Mouse (Mus musculus): ENCODE measurements around the gene Fxyd4. TPM values are rescaled to one million over a fixed set of nuclear protein-coding genes. Genes with fewer than 3 reads are reported as not detected.

Fxyd4 gene
- total and polyA plus RNA-seq, 2 experiments, result 0.18 TPM; not detected in 1

DNA sequence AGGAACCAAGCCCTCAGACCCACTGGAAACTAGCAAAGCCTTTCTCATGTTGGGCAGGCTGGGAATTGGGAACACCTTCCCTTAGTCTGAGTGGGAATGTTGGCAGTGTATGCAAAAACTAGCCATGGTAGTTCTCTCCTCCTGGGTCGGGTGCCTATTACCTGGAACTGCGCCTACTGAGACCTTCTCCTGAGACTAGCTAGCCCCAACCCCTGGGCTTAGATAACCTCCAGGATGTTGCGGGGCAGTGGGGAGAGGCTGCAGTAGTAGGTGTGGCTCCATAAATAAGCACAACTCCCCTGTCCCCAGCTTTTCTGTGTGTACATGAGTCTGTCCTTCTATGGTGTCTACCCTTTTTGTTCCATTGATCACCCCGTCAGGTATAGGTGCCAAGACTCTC is 34.9 kb downstream of the Fxyd4 start:
- no peak for TF ChIP-seq POLR2A (IDR thresholded peaks at IDR 0.05; ENCODE audit: extremely low read depth, insufficient read depth, low read length)
- TF ChIP-seq CTCF (IDR thresholded peaks at IDR 0.05; ENCODE audit: low read depth, low read length), result no peak
- no peaks in the 10 kb centered on the region for H3K36me3 ChIP-seq (ENCODE audit: control insufficient read depth, insufficient read depth, low read length)
- H3K27ac ChIP-seq (replicated peaks; ENCODE audit: insufficient read depth, low read depth, low read length), result no peak overlapping the region
- H3K4me1 ChIP-seq (ENCODE audit: control insufficient read depth, insufficient read depth, low read length), result no peaks in the 10 kb centered on the region
- no peak overlapping the region for H3K9ac ChIP-seq (ENCODE audit: low read depth, low read length)
- DNase-seq (ENCODE audit: extremely low read depth, low read depth, low spot score), result no peak
- WGBS, result 93% methylated on average over 4 of the region's 4 CpGs
- H3K79me2 ChIP-seq (ENCODE audit: control insufficient read depth, insufficient read depth, low read length), result peaks cover 5% of the 10 kb centered on the region; the same call in 1 of the 2 replicates
- no peaks in the 10 kb centered on the region for H3K27me3 ChIP-seq (ENCODE audit: control insufficient read depth, insufficient read depth, low read length)
- H3K4me3 ChIP-seq (ENCODE audit: insufficient read depth, low read depth, low read length), result no peak overlapping the region

GRCm38 (mm10) chr6:117901510-117902402 is 35.7 kb downstream of the Fxyd4 start:
- H3K27me3 ChIP-seq (ENCODE audit: control insufficient read depth, insufficient read depth, low read length), result no peaks in the 10 kb centered on the region
- TF ChIP-seq CTCF (IDR thresholded peaks at IDR 0.05; ENCODE audit: low read depth, low read length), result no peak
- TF ChIP-seq POLR2A (IDR thresholded peaks at IDR 0.05; ENCODE audit: extremely low read depth, insufficient read depth, low read length), result no peak
- H3K79me2 ChIP-seq (ENCODE audit: control insufficient read depth, insufficient read depth, low read length), result no peaks in the 10 kb centered on the region
- no peak overlapping the region for H3K9ac ChIP-seq (ENCODE audit: low read depth, low read length)
- no peaks in the 10 kb centered on the region for H3K36me3 ChIP-seq (ENCODE audit: control insufficient read depth, insufficient read depth, low read length)
- H3K4me3 ChIP-seq (ENCODE audit: insufficient read depth, low read depth, low read length), result no peak overlapping the region
- no peaks in the 10 kb centered on the region for H3K4me1 ChIP-seq (ENCODE audit: control insufficient read depth, insufficient read depth, low read length)
- no peak for DNase-seq (ENCODE audit: extremely low read depth, low read depth, low spot score)
- H3K27ac ChIP-seq (replicated peaks; ENCODE audit: insufficient read depth, low read depth, low read length), result no peak overlapping the region
- WGBS, result 85% methylated on average over 9 of the region's 9 CpGs

DNA sequence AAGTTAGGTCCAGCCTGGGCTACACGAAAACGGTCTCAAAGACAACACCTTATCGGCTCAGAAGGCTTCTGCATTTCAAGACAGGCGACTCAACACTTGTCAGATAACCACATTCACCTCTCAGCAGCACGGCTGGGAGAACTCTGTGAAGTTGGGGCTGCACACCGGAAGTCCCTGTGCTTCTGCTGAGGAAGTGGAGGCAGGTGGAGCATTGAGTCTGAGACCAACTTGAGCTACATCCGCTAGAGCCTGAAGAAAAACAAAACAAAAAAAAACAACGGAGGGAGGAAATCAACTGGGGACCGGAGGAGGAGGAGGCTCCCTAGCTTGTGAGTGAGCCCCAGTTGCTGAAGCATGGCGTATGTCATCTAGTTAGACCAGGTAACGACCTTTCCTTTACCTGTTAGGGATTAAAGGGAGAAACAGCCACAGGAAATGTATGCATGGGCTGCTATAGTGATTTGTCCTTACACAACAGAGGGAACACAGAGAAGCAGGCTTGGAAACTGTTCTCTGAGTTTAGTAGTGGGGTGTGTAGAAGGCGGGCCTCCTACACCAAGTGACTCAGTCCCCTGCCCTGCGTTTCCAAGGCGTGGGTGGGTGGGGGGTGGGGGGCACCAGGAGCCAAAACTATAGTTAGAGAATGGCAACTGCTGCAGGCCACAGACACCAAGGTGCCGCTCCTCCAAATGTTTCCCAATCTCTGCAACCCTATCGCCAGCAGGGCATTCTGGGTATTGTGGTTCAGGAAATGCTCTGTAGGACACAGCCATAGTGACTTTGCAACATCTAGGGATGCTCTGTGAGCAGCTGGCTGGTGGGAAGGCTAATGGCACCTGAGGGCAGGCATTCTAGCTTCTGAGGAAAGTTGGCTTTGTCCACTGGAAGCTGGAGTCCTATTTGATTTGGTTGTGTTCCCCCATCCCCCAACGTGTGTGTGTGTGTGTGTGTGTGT is 37.1 kb downstream of the Fxyd4 start, which contains the start of gene Hnrnpf:
Gene Hnrnpf (plus strand): TSS at position 199 of the 955 bp plus-strand sequence.
- no peaks in the 10 kb centered on the region for H3K27me3 ChIP-seq (ENCODE audit: control insufficient read depth, insufficient read depth, low read length)
- DNase-seq (ENCODE audit: extremely low read depth, low read depth, low spot score), result peak; percentile 63
- 71% methylated on average over 17 of the region's 17 CpGs for WGBS
- H3K4me1 ChIP-seq (ENCODE audit: control insufficient read depth, insufficient read depth, low read length), result no peaks in the 10 kb centered on the region
- TF ChIP-seq POLR2A (IDR thresholded peaks at IDR 0.05; ENCODE audit: extremely low read depth, insufficient read depth, low read length), result no peak
- TF ChIP-seq CTCF (IDR thresholded peaks at IDR 0.05; ENCODE audit: low read depth, low read length), result no peak
- no peaks in the 10 kb centered on the region for H3K79me2 ChIP-seq (ENCODE audit: control insufficient read depth, insufficient read depth, low read length)
- H3K9ac ChIP-seq (ENCODE audit: low read depth, low read length), result no peak within 1 kb of the TSS
- H3K27ac ChIP-seq (replicated peaks; ENCODE audit: insufficient read depth, low read depth, low read length), result no peak within 1 kb of the TSS; the same call in 1 of the 2 replicates
- no peaks in the 10 kb centered on the region for H3K36me3 ChIP-seq (ENCODE audit: control insufficient read depth, insufficient read depth, low read length)
- no peak within 1 kb of the TSS for H3K4me3 ChIP-seq (ENCODE audit: insufficient read depth, low read depth, low read length)

DNA sequence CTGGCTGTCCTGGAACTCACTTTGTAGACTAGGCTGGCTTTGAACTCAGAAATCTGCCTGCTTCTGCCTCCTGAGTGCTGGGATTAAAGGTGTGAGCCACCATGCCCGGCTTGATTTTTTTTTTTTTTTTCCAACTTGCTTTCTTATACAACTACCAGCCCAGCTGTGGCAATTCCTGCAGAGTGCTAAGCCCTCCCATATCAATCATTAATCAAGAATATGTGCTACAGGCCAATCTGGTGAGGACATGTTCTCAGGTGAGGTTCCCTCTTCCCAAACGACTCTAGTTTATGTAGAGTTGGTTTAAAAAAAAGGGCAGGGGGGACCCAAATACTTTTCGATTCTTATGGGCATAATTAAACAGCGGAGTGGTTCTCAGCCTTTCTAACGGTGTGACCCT is 39.7 kb downstream of the Fxyd4 start:
- no peak overlapping the region for H3K9ac ChIP-seq (ENCODE audit: low read depth, low read length)
- H3K4me1 ChIP-seq (ENCODE audit: control insufficient read depth, insufficient read depth, low read length), result no peaks in the 10 kb centered on the region
- DNase-seq (ENCODE audit: extremely low read depth, low read depth, low spot score), result peak; percentile 91
- 0 out of 2 replicates have a peak overlapping the region, but pooled peaks have one; percentile 0 for H3K27ac ChIP-seq (replicated peaks; ENCODE audit: insufficient read depth, low read depth, low read length)
- H3K79me2 ChIP-seq (ENCODE audit: control insufficient read depth, insufficient read depth, low read length), result no peaks in the 10 kb centered on the region
- no peaks in the 10 kb centered on the region for H3K27me3 ChIP-seq (ENCODE audit: control insufficient read depth, insufficient read depth, low read length)
- WGBS, result 50% methylated on average over 5 of the region's 5 CpGs
- H3K36me3 ChIP-seq (ENCODE audit: control insufficient read depth, insufficient read depth, low read length), result no peaks in the 10 kb centered on the region
- TF ChIP-seq CTCF (IDR thresholded peaks at IDR 0.05; ENCODE audit: low read depth, low read length) (no peak), POLR2A (IDR thresholded peaks at IDR 0.05; ENCODE audit: extremely low read depth, insufficient read depth, low read length) (no peak)
- H3K4me3 ChIP-seq (ENCODE audit: insufficient read depth, low read depth, low read length), result no peak overlapping the region

- H3K36me3 ChIP-seq (ENCODE audit: control insufficient read depth, insufficient read depth, low read length), result no peaks in the 10 kb centered on the region
- H3K4me3 ChIP-seq (ENCODE audit: insufficient read depth, low read depth, low read length), result no peak overlapping the region
- no peak overlapping the region for H3K9ac ChIP-seq (ENCODE audit: low read depth, low read length)
- peaks cover 9% of the 10 kb centered on the region for H3K4me1 ChIP-seq (ENCODE audit: control insufficient read depth, insufficient read depth, low read length)
- no peak for TF ChIP-seq POLR2A (IDR thresholded peaks at IDR 0.05; ENCODE audit: extremely low read depth, insufficient read depth, low read length)
- no peak for TF ChIP-seq CTCF (IDR thresholded peaks at IDR 0.05; ENCODE audit: low read depth, low read length)
- no peak overlapping the region for H3K27ac ChIP-seq (replicated peaks; ENCODE audit: insufficient read depth, low read depth, low read length)
- no peaks in the 10 kb centered on the region for H3K79me2 ChIP-seq (ENCODE audit: control insufficient read depth, insufficient read depth, low read length)
- 87% methylated on average over 2 of the region's 2 CpGs for WGBS
- DNase-seq (ENCODE audit: extremely low read depth, low read depth, low spot score), result no peak
- no peaks in the 10 kb centered on the region for H3K27me3 ChIP-seq (ENCODE audit: control insufficient read depth, insufficient read depth, low read length)
Measured at GRCm38 (mm10) chr6:117893435-117893834, 44.1 kb downstream of the Fxyd4 start.

Data from liver, adult 2 months (tissue).